Mouse (Mus musculus): Measurements from ENCODE around the gene Nup107. TPM values are rescaled to one million over a fixed set of nuclear protein-coding genes. Genes with fewer than 3 reads are reported as not detected.

Gene Nup107
- total and polyA plus RNA-seq, 2 experiments from 2014 or later, result 12.5 to 19.0 TPM

DNA sequence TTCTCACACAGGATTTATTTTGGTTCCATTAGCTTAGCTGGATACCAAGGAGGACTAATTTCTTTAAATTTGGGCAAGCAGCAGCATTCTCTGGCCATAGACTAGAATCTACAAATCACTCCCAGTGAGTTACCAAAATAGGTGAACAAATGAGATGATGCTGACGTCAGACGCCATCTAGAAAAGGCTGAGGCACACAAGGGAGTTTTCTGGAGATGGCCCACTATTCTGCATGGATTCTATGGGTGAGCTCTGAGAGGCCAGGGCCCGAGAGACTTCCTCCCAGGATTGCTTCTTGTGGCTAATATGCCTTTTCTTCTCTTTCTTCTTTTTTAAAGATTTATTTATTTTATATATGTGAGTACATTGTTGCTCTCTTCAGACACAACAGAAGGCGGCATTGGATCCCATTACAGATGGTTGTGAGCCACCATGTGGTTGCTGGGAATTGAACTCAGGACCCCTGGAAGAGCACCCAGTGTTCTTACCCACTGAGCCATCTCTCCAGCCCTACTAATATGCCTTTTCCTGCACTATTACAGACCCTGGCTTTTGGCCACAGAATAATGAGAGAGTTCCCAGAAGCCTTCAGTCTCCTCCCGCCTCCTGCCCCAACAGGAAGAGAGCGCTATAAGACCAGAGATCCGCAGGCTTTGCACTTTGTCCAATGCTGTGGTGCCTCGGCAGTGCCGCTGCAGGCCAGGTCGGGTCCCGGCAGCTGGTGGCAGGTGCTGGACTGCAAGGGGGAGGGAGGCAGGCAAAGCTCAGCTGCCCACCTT lies 27.2 kb downstream of the Nup107 start:
- no peaks in the 10 kb centered on the region for H3K9me3 ChIP-seq (ENCODE audit: low read length)
- no peak overlapping the region for H3K4me3 ChIP-seq (ENCODE audit: low read length)
- no peak for DNase-seq (ENCODE audit: low spot score)
- TF ChIP-seq CTCF (IDR thresholded peaks at IDR 0.05; ENCODE audit: low read depth), result no peak
- no peaks in the 10 kb centered on the region for H3K27me3 ChIP-seq (ENCODE audit: insufficient read depth, low read length)
- no peak overlapping the region for H3K4me2 ChIP-seq (ENCODE audit: low read depth, low read length)
- H3K27ac ChIP-seq, result no peak overlapping the region
- H3K36me3 ChIP-seq (ENCODE audit: insufficient read depth, low read length), result peaks cover 54% of the 10 kb centered on the region
- no peak for ATAC-seq
- no peak overlapping the region for H3K9ac ChIP-seq (replicated peaks; ENCODE audit: low read length)
- H3K4me1 ChIP-seq (ENCODE audit: insufficient read depth, low read length), result no peaks in the 10 kb centered on the region
- 94% methylated on average over 11 of the region's 11 CpGs for WGBS

DNA sequence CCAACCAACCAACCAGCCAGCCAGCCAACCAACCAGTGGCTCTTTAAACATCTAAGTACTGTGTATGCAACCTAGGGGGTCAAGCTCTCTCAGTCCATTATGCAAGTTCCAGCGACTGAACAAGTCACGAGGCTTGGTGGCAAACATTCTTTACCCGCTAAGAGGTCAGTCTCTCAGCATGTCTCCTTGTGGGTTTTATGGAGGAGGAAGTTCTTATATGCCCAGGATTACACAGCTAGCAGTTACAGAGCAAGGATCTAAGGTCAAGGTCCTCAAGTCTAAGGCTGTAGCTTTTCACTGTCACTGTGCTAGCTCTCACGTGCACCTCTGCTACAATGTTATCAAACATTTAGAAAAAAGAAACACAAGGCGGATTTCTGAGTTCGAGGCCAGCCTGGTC lies 27.9 kb downstream of the Nup107 start:
- ATAC-seq, result no peak
- Histone ChIP-seq H3K4me2 (ENCODE audit: low read depth, low read length) (no peak overlapping the region), H3K4me1 (ENCODE audit: insufficient read depth, low read length) (no peaks in the 10 kb centered on the region), H3K9me3 (ENCODE audit: low read length) (no peaks in the 10 kb centered on the region), H3K4me3 (ENCODE audit: low read length) (no peak overlapping the region), H3K27me3 (ENCODE audit: insufficient read depth, low read length) (no peaks in the 10 kb centered on the region), H3K27ac (no peak overlapping the region), H3K9ac (replicated peaks; ENCODE audit: low read length) (no peak overlapping the region), H3K36me3 (ENCODE audit: insufficient read depth, low read length) (peaks cover 54% of the 10 kb centered on the region)
- no peak for DNase-seq (ENCODE audit: low spot score)
- no peak for TF ChIP-seq CTCF (IDR thresholded peaks at IDR 0.05; ENCODE audit: low read depth)
- 88% methylated on average over 6 of the region's 6 CpGs for WGBS

DNA sequence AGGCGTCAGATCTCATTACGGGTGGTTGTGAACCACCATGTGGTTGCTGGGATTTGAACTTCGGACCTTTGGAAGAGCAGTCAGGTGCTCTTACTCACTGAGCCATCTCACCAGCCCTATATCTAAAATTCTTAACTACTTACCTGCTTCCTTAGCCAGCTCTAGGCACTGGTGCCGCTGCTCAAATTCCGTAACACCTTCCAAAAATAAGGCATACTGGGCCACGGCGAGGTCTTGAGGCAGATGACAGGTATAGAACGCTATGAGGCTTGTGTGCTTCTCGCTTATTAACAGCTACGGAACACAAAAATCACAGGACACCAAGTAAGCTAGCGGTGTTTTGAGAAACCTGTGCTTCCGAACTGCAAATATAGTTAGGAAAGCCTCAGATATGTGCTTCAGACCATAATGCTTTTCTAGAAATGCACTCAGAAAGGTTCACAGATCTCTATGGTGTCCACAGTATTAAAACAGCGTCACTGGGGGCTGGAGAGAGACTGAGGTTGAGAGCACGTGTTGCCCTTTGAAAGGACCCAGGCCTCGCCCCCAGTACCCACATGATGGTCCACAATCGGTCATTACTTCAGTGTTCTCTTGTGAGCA lies 28.8 kb downstream of the Nup107 start:
- no peak for ATAC-seq
- TF ChIP-seq CTCF (IDR thresholded peaks at IDR 0.05; ENCODE audit: low read depth), result no peak
- H3K4me2 ChIP-seq (ENCODE audit: low read depth, low read length), result no peak overlapping the region
- no peak for DNase-seq (ENCODE audit: low spot score)
- no peaks in the 10 kb centered on the region for H3K9me3 ChIP-seq (ENCODE audit: low read length)
- WGBS, result 97% methylated on average over 16 of the region's 16 CpGs
- H3K4me3 ChIP-seq (ENCODE audit: low read length), result no peak overlapping the region
- no peak overlapping the region for H3K9ac ChIP-seq (replicated peaks; ENCODE audit: low read length)
- peaks cover 58% of the 10 kb centered on the region for H3K36me3 ChIP-seq (ENCODE audit: insufficient read depth, low read length)
- no peak overlapping the region for H3K27ac ChIP-seq
- no peaks in the 10 kb centered on the region for H3K4me1 ChIP-seq (ENCODE audit: insufficient read depth, low read length)
- no peaks in the 10 kb centered on the region for H3K27me3 ChIP-seq (ENCODE audit: insufficient read depth, low read length)

DNA sequence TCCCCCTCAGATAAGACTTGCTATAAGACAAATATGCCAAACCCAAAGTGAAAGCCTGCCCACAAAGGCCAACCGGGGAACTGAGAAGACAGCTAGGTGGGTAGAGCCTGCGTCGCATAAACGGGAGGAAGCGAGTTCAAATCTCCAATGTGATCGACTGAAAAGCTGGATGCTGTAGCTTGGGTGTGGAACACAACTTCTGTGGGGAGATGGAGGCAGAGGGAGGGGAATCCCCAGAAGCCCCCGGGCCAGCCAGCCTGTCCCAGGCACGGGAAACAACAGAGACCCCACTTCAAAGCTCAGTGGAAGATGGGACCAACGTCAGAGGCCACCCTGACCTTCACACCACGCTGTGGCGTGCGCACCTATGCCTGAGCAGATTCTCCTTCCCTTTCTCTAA lies 29.5 kb downstream of the Nup107 start:
- no peaks in the 10 kb centered on the region for H3K27me3 ChIP-seq (ENCODE audit: insufficient read depth, low read length)
- no peak for TF ChIP-seq CTCF (IDR thresholded peaks at IDR 0.05; ENCODE audit: low read depth)
- WGBS, result 96% methylated on average over 12 of the region's 12 CpGs
- no peak overlapping the region for H3K9ac ChIP-seq (replicated peaks; ENCODE audit: low read length)
- DNase-seq (ENCODE audit: low spot score) (no peak), ATAC-seq (no peak)
- no peak overlapping the region for H3K27ac ChIP-seq
- no peak overlapping the region for H3K4me2 ChIP-seq (ENCODE audit: low read depth, low read length)
- no peaks in the 10 kb centered on the region for H3K4me1 ChIP-seq (ENCODE audit: insufficient read depth, low read length)
- no peaks in the 10 kb centered on the region for H3K9me3 ChIP-seq (ENCODE audit: low read length)
- H3K36me3 ChIP-seq (ENCODE audit: insufficient read depth, low read length), result peaks cover 59% of the 10 kb centered on the region
- no peak overlapping the region for H3K4me3 ChIP-seq (ENCODE audit: low read length)

DNA sequence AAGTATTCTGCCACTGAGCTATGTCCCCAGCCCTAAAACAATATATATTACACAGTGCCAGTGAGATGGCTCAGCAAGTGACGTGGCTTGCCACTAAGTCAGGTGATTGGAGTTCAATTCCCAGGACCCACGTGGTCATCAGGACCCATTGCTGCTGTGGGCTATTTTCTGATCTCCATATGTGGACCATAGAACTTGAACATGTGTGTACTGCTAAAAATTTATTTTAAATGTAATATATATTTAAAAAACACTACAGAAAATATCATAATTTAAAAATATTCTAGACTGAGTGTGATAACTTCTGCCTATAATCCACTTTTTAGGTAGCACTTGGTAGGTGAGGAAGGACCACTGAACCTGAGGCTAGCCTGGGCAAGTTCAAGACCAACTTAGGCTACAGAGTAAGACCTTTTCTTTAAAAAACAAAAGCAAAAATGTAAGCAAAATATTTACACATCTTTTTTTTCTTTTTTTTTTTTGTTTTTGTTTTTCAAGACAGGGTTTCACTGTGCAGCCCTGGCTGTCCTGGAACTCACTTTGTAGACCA lies 30.1 kb downstream of the Nup107 start:
- Histone ChIP-seq H3K4me1 (ENCODE audit: insufficient read depth, low read length) (no peaks in the 10 kb centered on the region), H3K9ac (replicated peaks; ENCODE audit: low read length) (no peak overlapping the region), H3K27me3 (ENCODE audit: insufficient read depth, low read length) (no peaks in the 10 kb centered on the region), H3K4me3 (ENCODE audit: low read length) (no peak overlapping the region), H3K9me3 (ENCODE audit: low read length) (no peaks in the 10 kb centered on the region), H3K27ac (no peak overlapping the region), H3K4me2 (ENCODE audit: low read depth, low read length) (no peak overlapping the region), H3K36me3 (ENCODE audit: insufficient read depth, low read length) (peaks cover 63% of the 10 kb centered on the region)
- ATAC-seq (no peak), DNase-seq (ENCODE audit: low spot score) (no peak)
- TF ChIP-seq CTCF (IDR thresholded peaks at IDR 0.05; ENCODE audit: low read depth), result no peak
- WGBS, result 89% methylated on average over 2 of the region's 2 CpGs

DNA sequence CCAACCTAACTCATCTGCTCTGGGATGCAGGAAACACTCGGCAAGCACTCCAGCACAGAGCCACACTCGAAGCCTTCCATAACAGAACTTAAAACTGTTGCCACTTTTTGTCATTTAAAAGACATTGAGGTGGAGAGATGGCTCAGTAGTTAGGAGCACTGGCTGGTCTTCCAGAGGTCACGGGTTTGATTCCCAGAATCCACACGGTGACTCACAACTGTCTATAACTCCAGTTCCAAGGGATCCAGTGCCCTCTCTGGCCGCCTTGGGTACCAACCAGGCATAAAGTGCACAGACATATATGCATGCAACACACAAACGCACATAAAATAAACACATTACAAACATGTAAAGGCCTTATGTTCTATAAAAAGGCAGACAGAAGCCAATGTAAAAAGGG lies 31.0 kb downstream of the Nup107 start:
- DNase-seq (ENCODE audit: low spot score) (no peak), ATAC-seq (no peak)
- Histone ChIP-seq H3K27ac (no peak overlapping the region), H3K4me3 (ENCODE audit: low read length) (no peak overlapping the region), H3K27me3 (ENCODE audit: insufficient read depth, low read length) (no peaks in the 10 kb centered on the region), H3K4me2 (ENCODE audit: low read depth, low read length) (no peak overlapping the region), H3K9me3 (ENCODE audit: low read length) (no peaks in the 10 kb centered on the region), H3K4me1 (ENCODE audit: insufficient read depth, low read length) (no peaks in the 10 kb centered on the region), H3K9ac (replicated peaks; ENCODE audit: low read length) (no peak overlapping the region), H3K36me3 (ENCODE audit: insufficient read depth, low read length) (peaks cover 70% of the 10 kb centered on the region)
- TF ChIP-seq CTCF (IDR thresholded peaks at IDR 0.05; ENCODE audit: low read depth), result no peak
- WGBS, result 95% methylated on average over 6 of the region's 6 CpGs
